Mouse (Mus musculus) hematopoietic stem cell, adult 5-6 weeks (primary cell): ENCODE results near the gene Dnaic2. TPM values are rescaled to one million over a fixed set of nuclear protein-coding genes. Genes with fewer than 3 reads are reported as not detected.

ENCODE experiments used
- ATAC-seq, 2 experiments: fragments of 125-278 bp in 1 of 2; replicated peaks in 1 of 2; 2 replicates each; pipeline ENCODE4 v1.8.0; 2016 to 2017; ENCODE audit warnings: inconsistent platforms in 2 of 2, mild to moderate bottlenecking in 2 of 2, moderate number of reproducible peaks in 2 of 2, low read depth in 1 of 2, moderate TSS enrichment in 1 of 2; ENCODE audit not compliant: low FRiP score in 2 of 2, poor library complexity in 2 of 2, severe bottlenecking in 2 of 2, insufficient read depth in 1 of 2, low TSS enrichment in 1 of 2
- total RNA-seq: library from RNA; stranded (forward); fragments of 172-1452, 232-1000 nt; gene quantifications from 2 replicates; pipeline ENCODE4 v1.2.3, GENCODE M21; 2017

Gene Dnaic2
- total RNA-seq, 1 experiment from 2014 or later: not detected

- no peak for ATAC-seq
Measured at GRCm38 (mm10) chr11:114729832-114730363, 2.7 kb downstream of the Dnaic2 start.

- ATAC-seq: no peak
Measured at GRCm38 (mm10) chr11:114731711-114732110, 4.5 kb downstream of the Dnaic2 start.

- no peak for ATAC-seq
Measured at GRCm38 (mm10) chr11:114732890-114733289, 5.7 kb downstream of the Dnaic2 start.

- no peak for ATAC-seq
Measured at GRCm38 (mm10) chr11:114736111-114736510, 8.9 kb downstream of the Dnaic2 start.

DNA sequence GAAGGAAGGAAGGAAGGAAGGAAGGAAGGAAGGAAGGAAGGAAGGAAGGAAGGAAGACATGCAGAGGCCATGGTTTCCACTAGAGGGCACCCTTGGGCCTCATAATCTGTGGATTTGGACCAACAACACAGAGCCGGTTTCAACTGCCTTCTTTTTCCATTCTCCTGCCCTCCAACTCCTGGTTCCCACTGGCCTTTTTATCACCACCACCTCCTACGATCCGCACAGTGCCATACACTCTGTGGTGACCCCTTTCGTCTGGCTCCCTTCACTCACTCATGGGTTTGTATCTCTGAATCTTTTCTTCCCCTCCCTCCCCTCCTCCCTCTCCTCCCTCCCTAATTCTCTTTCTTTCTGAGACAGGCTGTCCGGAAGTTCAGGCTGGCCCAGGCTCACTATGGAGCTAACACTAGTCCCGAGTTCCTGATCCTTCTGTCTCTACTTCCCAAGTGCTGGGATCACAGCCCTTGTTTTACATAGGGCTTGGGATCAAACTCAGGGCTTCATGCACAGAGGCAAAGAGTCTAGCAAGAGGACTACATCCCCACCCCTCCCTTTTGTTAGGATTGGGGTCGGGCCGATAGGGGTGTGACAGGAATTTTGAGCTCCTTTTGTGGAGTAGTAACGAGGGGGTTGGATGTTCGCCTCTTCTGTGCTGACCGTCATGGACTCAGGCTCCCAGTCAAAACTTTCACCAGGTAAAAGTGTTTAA, 9.9 kb downstream of the Dnaic2 start:
- ATAC-seq: no peak

DNA sequence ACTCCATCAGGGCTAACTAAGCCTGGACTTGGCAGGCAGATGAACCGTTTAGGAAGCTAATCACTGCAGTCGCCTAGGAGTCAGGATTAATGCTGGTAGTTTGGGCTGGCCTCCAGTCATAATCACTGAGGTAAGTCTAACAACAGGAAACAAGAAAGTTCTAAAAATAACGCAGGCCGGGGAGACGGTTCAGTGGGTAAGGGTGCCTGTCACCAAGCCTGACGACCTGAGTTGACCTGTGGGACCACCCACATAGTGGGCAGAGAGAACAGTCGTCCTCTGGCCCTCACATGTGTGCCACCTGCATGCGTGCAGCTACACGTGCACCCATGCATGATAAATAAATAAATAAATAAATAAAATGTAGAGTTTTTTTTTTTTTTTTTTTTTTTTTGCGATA, 13.4 kb downstream of the Dnaic2 start:
- 0 out of 4 replicates have a peak, but pooled peaks of 1 of the 2 experiments have one; percentile 4 for ATAC-seq

GRCm38 (mm10) chr11:114741451-114741850, 14.2 kb downstream of the Dnaic2 start:
- no peak for ATAC-seq

DNA sequence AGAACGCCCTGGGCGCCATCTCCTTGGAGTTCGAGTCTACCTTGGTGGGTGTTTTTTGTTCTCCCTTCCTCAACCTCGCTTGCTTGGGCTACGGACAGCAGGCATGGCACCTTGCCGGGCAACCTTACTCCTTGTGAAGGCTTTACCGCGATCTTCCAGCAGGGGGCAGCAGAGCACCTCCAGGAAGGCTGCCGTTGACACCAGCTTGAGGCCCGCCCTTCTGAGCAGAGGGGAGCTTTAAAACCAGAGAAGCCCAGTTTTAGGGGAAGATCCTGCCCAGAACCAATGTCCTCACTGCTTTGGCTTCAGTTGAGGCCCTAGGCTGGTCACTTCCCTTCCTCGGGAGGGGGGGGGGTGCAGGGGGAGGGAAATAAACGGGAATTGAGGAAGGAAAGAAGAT, 17.9 kb downstream of the Dnaic2 start:
- ATAC-seq: peak; percentile 85 to 90

- peak in 1 of 2 experiments; percentile 38; a peak in 1 of 4 replicates for ATAC-seq
Measured at GRCm38 (mm10) chr11:114747564-114748138, 20.4 kb downstream of the Dnaic2 start.

- ATAC-seq: peak; percentile 75 to 79
Measured at GRCm38 (mm10) chr11:114764820-114765818, 37.9 kb downstream of the Dnaic2 start, which contains the start of gene Kif19a. Gene Kif19a (plus strand): TSS chr11:114765388.

GRCm38 (mm10) chr11:114769911-114770310, 42.7 kb downstream of the Dnaic2 start:
- no peak for ATAC-seq

GRCm38 (mm10) chr11:114771896-114772295, 44.7 kb downstream of the Dnaic2 start:
- no peak for ATAC-seq

DNA sequence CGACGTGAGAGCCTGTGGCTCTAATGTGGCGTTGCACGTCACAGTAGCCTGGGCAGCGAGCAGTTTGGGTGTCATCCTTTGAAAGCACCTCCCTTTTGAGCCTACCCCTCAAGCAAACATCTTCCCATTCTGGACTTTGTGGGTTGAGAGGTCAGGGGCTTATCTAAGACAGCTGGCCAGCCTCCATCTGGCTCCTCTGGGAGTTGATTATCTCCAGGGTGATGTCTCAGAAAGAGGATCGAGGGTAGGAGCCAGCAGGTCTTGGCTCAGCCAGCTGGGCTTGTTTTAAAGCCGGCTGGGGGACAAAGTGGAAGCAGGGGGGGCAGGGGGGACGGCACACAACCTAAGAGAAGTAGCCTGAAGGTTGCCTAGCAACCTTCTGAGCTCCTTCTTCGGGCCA, 52.9 kb downstream of the Dnaic2 start:
- ATAC-seq: no peak

DNA sequence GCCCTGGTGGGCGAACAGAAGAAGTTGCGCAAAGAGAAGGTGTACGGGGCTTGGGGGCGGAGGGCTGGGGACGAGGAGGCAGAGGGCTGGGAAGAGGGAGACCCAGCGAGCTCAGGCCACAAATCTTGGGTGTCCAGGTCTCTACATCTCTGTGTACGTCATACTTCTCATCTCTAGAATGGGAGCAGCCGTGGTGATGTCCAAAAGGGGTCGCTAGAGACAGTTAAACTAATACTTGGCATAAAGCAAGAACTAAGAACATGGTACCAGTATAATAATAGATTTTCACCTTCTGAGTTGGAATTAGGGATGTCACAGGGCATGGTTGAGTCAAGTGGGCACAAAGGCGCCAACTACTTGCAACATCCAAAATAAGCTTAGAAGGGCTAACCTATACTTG, 58.7 kb downstream of the Dnaic2 start:
- no peak for ATAC-seq

DNA sequence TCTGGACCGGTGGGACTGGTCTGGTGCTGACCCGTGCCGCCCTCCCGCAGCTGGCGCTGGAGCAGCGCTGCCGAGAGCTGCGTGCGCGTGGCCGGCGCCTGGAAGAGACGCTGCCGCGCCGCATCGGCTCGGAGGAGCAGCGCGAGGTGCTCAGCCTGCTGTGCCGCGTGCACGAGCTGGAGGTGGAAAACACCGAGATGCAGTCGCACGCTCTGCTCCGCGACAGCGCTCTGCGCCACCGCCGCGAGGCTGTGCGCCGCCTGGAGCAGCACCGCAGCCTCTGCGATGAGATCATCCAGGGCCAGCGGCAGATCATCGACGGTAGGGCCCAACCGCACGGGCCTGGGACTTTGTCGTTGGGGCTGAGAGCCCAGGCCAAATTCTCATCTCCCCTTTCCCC, 59.1 kb downstream of the Dnaic2 start:
- peak in 1 of 2 experiments; percentile 49; a peak in 2 of 4 replicates for ATAC-seq

DNA sequence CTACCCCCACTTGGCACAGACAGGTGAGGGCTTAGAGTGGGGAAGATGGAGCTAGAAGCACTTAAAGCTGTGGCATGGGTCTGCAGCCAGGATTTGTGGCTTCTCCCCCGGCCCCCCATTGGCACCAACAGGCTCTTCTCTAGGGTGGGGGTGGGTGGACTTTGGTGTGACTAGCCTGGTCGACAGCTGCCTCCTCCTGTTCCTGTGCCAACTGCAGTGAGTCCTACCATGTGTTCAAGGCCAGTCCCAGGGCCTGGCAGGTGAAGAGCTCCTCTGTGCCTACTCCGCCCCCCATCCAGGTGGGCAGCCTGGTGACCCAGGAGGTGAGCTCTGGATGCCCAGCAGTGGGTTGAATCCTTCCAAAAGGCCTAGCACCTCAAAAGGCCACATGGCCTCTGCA, 60.4 kb downstream of the Dnaic2 start:
- ATAC-seq: no peak

GRCm38 (mm10) chr11:114789061-114789714, 62.0 kb downstream of the Dnaic2 start:
- ATAC-seq: peak; percentile 62 to 71
